Mouse (Mus musculus): ENCODE data around the gene Slco2a1.

DNA sequence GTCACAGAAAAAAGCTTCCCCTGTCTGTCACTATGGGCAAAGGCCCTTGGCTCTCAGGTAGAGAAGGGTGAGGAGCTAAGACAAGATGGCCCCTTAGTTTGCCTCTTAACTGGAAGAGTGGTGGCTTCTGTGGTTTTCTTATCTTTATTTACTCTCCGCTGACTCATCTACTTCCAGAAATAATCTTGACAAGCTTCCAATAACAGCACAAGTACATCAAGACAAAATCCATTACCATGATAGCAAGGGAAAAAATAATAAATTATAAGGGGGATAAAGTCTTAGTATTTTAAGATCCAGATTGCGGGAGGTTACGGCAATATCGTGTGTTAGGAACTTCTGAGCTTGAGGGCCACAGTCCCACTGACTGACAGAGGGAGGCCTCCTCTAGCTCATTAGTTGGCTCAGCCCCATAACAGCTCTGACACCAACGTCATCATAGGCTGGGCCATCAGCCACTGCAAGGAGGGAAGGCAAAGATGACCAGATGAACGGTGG lies 89.7 kb downstream of the Slco2a1 start:
- TF ChIP-seq CTCF (conservative IDR thresholded peaks at IDR 0.05; ENCODE audit: low read length) (no peak), NANOG (IDR thresholded peaks at IDR 0.05; ENCODE audit: borderline replicate concordance, low read length) (no peak), POU5F1 (IDR thresholded peaks at IDR 0.05; ENCODE audit: borderline replicate concordance, low read length) (no peak)

Measured in E14TG2a.4 (cell line).